Mouse (Mus musculus): ENCODE data around the gene Sh3bgr.
A peak's percentile ranks its signal among the peaks of the same experiment; 100 is the strongest.

Sh3bgr gene

GRCm38 (mm10) chr16:96209789-96210188 is 9.5 kb downstream of the Sh3bgr start:
- no peak for DNase-seq (ENCODE audit: extremely low spot score)

DNA sequence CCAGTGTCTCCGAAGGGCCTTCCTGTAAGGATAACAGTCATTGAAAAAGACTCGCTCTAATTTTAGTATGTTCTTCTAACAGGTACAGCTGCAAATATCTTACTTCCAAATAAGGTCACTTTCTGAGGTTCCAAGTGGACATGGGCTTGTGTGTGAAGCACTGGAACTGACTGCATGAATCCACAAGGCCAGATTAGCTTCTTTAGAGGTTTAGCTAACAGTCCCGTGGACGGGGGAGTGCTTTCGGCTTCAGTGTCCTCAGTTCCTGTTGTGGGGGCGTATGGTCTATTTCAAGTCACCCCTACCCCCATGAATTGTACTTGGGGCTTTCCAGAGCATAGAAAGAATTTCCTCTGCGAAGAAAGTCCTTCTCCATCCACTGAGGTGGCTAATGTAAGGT is 10.6 kb downstream of the Sh3bgr start:
- DNase-seq (ENCODE audit: extremely low spot score) = no peak

GRCm38 (mm10) chr16:96213027-96213426 is 12.8 kb downstream of the Sh3bgr start:
- DNase-seq (ENCODE audit: extremely low spot score) = no peak

- DNase-seq (ENCODE audit: extremely low spot score) = no peak
These were observed 21.2 kb downstream of the Sh3bgr start for GRCm38 (mm10) chr16:96221491-96221890.

GRCm38 (mm10) chr16:96221959-96222358 is 21.7 kb downstream of the Sh3bgr start:
- no peak for DNase-seq (ENCODE audit: extremely low spot score)

- DNase-seq (ENCODE audit: extremely low spot score) = no peak
These were observed 22.2 kb downstream of the Sh3bgr start for GRCm38 (mm10) chr16:96222452-96222851.

- DNase-seq (ENCODE audit: extremely low spot score) = no peak
These were observed 28.2 kb downstream of the Sh3bgr start for GRCm38 (mm10) chr16:96228438-96228837.

DNA sequence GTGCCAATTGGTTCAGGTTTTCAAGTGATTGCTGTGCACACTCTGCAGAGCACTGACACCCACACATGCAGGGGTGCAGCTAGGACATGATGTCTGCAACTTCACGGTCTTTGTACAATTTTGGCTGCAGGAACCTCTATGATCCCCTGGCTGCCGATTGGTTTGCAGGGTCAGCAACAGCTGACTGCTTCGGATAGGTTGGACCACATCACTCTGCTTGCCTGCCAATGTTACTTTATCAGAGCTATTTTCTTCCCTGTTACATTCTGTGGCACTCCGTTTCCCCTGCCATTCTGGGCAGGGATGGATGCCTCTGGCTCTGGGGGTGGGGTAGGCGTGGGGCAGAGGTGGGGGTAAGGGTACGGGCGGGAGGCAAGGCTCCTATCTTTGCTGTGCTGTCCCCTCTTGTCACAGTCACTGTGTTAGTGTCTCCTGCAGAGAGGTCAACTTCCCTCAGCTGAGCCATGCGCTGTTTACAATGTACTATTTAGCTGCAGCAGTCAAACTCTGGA is 28.9 kb downstream of the Sh3bgr start:
- no peak for DNase-seq (ENCODE audit: extremely low spot score)

DNA sequence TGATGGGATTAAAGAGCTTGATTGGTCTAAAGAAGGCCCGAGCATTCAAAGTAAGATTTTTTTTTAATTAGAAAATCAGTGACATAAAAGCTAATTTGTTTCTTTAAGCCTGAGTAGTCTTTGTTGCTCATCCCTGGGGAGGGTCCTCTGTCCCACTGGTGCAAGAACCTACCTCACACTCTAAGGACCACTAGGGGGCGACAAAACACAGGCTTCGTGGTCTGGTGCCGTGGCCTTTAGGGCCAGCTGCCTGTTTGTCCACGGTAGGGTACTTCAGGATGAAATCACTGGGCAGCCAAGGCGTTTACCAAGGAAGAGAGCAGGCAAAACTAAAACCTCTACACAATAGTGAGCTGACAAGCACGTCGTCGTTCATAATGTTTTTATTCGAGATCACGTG is 30.2 kb downstream of the Sh3bgr start:
- DNase-seq (ENCODE audit: extremely low spot score) = peak; percentile 78

GRCm38 (mm10) chr16:96231251-96231650 is 31.0 kb downstream of the Sh3bgr start:
- no peak for DNase-seq (ENCODE audit: extremely low spot score)

DNA sequence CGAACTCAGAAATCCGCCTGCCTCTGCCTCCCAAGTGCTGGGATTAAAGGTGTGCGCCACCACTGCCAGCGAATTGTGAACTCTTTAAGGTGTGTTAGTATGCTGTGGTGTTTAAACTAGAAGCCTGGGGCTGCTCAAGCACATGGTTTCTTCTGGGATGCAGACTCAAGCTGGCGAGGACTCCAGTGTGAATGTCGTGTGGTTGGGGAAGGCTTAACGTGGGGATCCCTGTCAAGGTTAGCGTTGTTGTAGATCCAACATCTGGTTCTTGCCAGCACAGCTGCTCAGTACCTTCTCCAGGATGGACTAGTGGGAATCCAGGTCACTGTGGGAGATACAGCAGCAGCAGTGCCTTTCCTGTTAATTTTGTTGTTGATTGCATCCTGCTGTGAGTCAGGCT is 31.7 kb downstream of the Sh3bgr start:
- DNase-seq (ENCODE audit: extremely low spot score) = no peak

DNA sequence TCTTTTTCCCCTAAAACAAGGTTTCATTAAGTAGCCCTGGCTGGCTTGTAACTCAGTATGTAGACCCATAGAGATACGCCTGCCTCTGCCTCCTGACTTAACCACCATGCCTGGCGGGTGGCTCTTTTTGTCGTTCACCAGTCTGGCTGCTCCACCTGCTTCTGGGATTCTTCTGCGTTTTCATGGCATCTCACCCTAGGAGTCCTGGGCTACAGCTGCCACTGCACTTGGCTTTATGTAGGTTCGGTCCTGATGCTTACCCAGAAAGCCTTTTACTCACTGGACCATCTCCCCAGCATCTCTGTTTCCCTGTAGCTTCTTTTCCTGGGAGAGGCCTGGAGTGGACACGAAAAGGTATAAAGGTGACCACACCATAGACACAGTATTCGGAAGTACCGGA is 33.7 kb downstream of the Sh3bgr start:
- DNase-seq (ENCODE audit: extremely low spot score) = no peak

DNA sequence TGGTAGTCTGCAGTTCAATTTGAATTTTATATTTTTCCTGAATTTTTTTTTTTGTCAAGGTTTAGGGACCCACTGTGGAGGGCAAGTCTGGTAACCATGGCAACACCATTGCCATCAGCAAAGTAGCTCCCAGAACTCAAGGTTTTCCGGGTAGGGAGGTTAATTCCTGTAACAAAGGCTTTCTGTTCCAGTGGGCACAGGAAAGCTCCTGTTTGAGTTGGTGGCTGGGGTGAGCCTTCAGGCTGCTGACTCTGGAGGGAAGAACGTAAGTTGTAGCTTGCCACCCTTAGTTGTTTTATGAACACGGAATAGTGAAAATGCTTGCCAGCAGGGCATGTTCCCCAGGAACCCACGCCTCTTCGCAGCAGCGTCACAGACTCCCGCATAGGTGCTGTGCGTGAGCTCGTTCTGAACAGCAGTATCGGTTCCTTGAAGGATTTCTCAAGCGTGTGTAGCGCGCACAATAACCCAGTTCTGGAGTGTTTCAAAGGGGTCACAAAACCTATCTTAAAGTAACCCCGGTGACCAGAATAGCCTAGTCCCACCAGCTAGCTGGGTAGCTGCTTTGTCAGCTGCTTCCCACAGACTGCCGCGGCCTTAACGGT is 35.2 kb downstream of the Sh3bgr start, which contains the start of gene B3galt5:
Gene B3galt5 (plus strand): TSS at position 436 of the 605 bp plus-strand sequence.
- DNase-seq (ENCODE audit: extremely low spot score) = no peak

DNA sequence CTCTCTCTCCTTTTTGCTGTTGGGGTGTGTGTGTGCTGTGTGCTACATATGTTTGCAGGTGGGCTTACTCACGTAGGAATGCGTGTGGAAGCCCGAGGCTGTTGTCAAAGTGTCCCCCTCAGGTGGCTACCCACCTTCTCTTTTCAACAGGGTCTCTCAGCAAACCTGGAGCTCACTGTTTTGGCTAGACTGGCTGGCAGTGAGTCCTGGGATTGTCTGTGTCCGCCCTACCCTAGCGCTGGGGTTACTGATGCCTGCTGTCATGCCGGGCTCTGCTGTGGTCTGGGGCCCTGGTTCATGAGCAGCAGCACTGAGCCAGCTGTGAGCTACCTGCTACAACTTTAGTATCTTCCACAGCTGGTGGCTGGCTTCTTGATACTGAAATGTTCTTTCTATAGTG is 44.2 kb downstream of the Sh3bgr start:
- no peak for DNase-seq (ENCODE audit: extremely low spot score)

DNA sequence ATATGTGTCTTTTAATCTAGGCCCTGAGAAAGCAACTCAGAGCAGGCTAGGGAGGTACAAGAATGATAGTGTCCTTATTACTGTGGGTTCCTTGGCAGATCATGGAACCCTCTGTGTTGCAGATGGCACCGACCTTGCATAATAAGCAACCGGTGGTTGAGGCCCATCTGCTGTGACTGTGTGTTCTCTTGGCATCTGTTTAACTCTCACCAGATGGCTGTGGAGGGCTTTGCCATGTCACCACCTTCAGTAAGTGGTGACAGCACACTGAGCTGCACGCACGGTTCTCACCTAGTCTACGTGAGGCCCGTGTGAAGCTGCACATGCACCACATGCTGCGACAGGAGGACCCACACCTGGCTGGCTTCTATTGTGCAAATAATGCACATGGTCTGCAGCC is 49.4 kb downstream of the Sh3bgr start:
- no peak for DNase-seq (ENCODE audit: extremely low spot score)

- no peak for DNase-seq (ENCODE audit: extremely low spot score)
These were observed 51.9 kb downstream of the Sh3bgr start for GRCm38 (mm10) chr16:96252146-96252545.

DNA sequence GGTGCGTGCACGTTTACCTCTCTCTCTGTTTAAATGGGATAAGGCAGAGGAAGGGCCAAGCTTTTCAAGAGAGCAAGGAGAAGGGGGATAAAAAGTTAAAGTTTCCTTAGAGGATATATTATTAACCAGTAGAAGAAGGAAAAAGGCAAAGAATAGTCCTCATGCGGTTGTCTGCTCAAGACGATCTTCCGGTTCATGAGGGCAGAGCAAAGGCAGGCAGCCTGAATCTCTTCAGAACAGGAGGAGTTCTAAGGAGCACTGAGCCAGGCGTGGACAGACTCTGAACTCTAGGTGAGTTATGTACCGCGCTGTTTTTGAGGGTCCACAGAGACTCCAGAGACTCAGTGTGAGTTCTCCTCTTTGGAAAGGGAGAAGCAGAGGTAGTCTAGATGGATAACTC is 58.2 kb downstream of the Sh3bgr start:
- no peak for DNase-seq (ENCODE audit: extremely low spot score)

GRCm38 (mm10) chr16:96271736-96272135 is 71.5 kb downstream of the Sh3bgr start:
- DNase-seq (ENCODE audit: extremely low spot score) = no peak

DNA sequence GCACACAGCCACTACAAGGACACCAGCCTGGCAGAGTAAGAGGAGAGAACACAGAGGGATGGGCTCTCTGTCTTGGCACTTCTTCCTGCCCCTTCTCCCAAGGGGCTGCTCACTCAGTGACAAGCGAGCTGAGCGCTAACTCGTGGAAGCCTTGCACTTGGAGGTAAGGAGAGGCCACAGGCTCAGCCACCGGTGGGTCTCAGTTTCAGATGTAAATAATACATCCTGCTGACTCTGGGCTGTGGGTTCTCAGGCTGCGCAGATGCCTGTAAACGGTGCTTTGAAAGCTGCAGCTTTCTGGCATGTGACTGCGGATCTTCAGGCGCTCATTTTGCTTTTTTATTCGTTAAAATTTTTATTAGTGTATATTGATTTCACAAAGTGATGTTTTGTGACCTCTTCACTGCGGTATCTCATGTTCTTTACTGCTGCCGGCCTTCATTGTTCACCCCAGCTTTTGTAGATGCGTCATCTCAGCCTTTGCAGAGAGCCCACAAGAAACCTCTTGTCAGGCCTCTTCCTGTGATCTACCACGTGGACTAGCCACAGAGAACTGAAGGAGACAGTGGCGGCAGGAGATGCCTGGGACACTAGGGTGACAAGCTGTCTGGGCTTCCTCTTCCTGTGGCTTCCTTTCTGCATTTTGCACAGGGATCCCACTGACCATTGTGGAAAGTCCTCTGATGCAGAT is 72.8 kb downstream of the Sh3bgr start:
- DNase-seq (ENCODE audit: extremely low spot score) = no peak

- DNase-seq (ENCODE audit: extremely low spot score) = no peak
These were observed 76.3 kb downstream of the Sh3bgr start for GRCm38 (mm10) chr16:96276596-96276995.
